Mouse (Mus musculus) testis, adult 2 months (tissue): ENCODE data around the gene Nacc1. TPM values are rescaled to one million over a fixed set of nuclear protein-coding genes. Genes with fewer than 3 reads are reported as not detected.

Experiments
- H3K27ac ChIP-seq: fragments of 200-500 bp; 2 replicates; pipeline ENCODE4 v1.5.1; 2012; ENCODE audit warnings: low read depth, low read length; ENCODE audit not compliant: control insufficient read depth, insufficient read depth
- H3K27me3 ChIP-seq: fragments of 200-500 bp; 2 replicates; pipeline ENCODE4 v1.6.1; 2012; ENCODE audit warnings: mild to moderate bottlenecking, low read length, moderate library complexity; ENCODE audit not compliant: control insufficient read depth, insufficient read depth
- H3K36me3 ChIP-seq: fragments of 200-500 bp; 2 replicates; pipeline ENCODE4 v1.6.1; 2012; ENCODE audit warnings: mild to moderate bottlenecking, low read length; ENCODE audit not compliant: control insufficient read depth, insufficient read depth
- H3K4me1 ChIP-seq: fragments of 200-500 bp; 2 replicates; pipeline ENCODE4 v1.6.1; 2012; ENCODE audit warnings: low read length; ENCODE audit not compliant: control insufficient read depth, insufficient read depth
- H3K4me3 ChIP-seq: fragments of 200-500 bp; 2 replicates; pipeline ENCODE4 v1.5.1; 2012; ENCODE audit warnings: low read depth, mild to moderate bottlenecking, low read length, moderate library complexity, mixed read lengths; ENCODE audit not compliant: control insufficient read depth
- CTCF ChIP-seq: fragments of 200-500 bp; IDR thresholded peaks from 2 replicates; pipeline ENCODE4 v1.5.1; 2012; ENCODE audit warnings: low read depth, mild to moderate bottlenecking, inconsistent platforms, low read length, moderate library complexity; ENCODE audit not compliant: control insufficient read depth, insufficient read depth, insufficient replicate concordance
- POLR2A ChIP-seq: fragments of 200-500 bp; IDR thresholded peaks from 2 replicates; pipeline ENCODE4 v1.6.1; 2012; ENCODE audit warnings: low read depth, mild to moderate bottlenecking, inconsistent platforms, low read length, moderate library complexity; ENCODE audit not compliant: control insufficient read depth
- polyA plus RNA-seq: library from polyadenylated mRNA; depleted of rRNA; stranded (reverse); fragments of >200 nt; gene quantifications from 2 replicates; pipeline ENCODE4 v1.2.3, GENCODE M21; 2012

Gene Nacc1
- polyA plus RNA-seq, 1 experiment: 27.5 TPM

DNA sequence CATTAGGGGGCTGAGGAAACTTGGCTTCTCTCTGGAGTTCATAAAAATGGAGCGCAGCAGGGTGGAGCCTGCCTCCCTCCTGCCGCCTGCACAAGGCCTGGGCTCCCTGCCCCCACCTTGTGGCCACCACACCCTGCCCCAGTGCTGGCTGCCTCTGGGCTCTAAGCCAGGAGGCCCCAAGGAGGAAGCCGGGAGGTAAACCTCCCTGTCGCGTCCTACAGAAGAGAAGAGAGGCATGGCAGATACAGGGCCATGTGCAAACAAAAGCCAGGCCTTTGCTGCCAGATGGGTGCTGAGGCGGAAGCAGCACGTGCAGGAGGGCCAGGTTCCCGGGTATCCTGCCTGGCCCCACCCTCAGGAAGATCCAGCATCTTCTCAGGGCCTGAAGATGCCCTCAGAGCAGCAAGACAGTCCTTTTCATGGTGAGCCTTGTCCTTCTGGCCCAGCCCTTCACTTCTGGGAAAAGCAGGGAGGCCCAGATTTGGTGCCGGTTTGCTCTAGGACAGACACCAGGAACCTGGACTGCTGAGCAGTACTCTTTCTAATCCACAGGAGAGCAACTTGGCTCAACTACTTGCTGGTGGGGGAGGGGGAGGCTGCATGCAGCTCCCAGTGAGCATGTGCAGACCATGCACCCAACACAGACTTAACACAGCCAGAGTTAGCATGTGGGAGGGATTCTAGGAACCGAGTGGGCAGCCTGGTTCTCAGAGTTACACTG, 35.3 kb upstream of the Nacc1 start, which contains the start of gene G430095P16Rik:
Gene G430095P16Rik (plus strand): TSS at position 158 of the 721 bp plus-strand sequence.
- Histone ChIP-seq H3K36me3 (no peaks in the 10 kb centered on the region), H3K27ac (peak within 1 kb of the TSS; percentile 51), H3K4me3 (no peak within 1 kb of the TSS), H3K4me1 (peaks cover 9% of the 10 kb centered on the region), H3K27me3 (no peaks in the 10 kb centered on the region)
- TF ChIP-seq CTCF (no peak), POLR2A (no peak)

DNA sequence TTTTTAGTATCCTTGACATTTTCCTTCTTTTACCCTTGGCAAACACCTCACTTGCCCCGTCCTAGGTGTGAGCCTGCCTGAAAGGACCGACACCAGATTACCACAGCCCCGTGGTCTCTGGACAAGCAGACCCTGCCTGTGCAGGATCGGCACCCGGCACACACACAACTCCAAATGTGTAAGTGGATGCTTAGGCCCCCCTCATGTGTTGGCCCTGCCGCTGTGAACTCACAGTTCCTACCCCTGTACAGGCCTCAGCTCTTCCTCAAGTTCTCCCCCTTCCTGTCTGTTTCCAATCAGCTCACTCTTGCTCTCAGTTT, 34.8 kb upstream of the Nacc1 start:
- Histone ChIP-seq H3K27ac (peak overlapping the region; percentile 51), H3K36me3 (no peaks in the 10 kb centered on the region), H3K27me3 (no peaks in the 10 kb centered on the region), H3K4me3 (no peak overlapping the region), H3K4me1 (peaks cover 9% of the 10 kb centered on the region)
- TF ChIP-seq CTCF (no peak), POLR2A (no peak)

DNA sequence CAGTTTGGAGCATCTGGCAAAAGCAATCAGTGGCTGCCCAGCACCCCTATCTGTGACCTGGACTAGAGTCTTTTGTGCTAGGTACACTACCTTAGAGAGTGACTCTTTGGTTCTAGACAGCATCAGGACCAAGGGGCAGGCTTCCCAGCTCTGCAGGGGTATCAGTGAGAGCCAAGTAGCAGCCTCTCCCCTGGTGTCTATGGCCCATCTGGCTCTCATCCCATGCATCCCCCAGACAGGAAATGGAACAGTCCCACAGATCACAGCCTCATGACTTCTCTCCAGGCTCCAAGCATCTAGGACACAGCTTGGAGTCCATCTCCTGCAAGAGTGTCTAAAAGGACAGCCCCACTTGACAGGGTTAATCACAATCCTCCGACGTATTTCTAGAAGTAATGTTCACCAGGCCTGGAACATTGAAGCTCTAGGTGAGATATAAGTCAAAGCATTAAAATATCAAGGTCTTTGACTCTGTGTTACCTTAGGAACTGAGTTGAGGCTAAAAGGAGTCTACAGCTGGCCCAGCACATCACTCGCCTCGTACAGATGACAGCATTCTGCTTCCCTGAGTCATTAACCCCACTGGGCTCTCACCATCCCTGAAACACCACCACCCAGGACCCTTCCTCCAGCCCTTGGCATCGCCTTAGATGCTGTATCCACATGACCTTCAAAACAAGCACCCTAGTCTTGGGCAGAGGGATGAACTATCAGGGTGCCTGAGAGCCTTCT, 31.5 kb upstream of the Nacc1 start:
- no peak overlapping the region for H3K27ac ChIP-seq
- no peaks in the 10 kb centered on the region for H3K36me3 ChIP-seq
- H3K4me1 ChIP-seq: peaks cover 12% of the 10 kb centered on the region
- H3K4me3 ChIP-seq: no peak overlapping the region
- no peak for TF ChIP-seq POLR2A
- TF ChIP-seq CTCF: no peak
- H3K27me3 ChIP-seq: no peaks in the 10 kb centered on the region

DNA sequence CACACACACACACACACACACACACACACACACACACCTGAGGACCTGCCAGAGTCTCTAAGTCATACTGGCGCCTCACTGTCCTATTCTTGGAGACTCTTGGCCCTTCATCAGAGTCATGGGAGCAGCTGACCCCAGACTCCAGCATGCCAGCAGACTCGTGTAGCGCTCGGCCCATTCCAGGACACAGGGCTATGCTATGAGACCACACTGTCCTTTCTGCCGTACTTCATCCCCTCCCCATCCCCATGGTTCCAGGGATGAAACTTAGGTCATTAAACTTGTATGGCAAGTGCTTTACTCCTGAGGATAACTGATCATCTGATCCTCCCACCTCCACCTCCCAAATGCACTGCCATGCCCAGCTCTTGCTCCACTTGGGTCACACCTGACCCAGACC, 30.8 kb upstream of the Nacc1 start:
- no peaks in the 10 kb centered on the region for H3K36me3 ChIP-seq
- H3K27me3 ChIP-seq: no peaks in the 10 kb centered on the region
- no peak overlapping the region for H3K27ac ChIP-seq
- TF ChIP-seq POLR2A: no peak
- TF ChIP-seq CTCF: no peak
- H3K4me1 ChIP-seq: peaks cover 9% of the 10 kb centered on the region
- H3K4me3 ChIP-seq: no peak overlapping the region

DNA sequence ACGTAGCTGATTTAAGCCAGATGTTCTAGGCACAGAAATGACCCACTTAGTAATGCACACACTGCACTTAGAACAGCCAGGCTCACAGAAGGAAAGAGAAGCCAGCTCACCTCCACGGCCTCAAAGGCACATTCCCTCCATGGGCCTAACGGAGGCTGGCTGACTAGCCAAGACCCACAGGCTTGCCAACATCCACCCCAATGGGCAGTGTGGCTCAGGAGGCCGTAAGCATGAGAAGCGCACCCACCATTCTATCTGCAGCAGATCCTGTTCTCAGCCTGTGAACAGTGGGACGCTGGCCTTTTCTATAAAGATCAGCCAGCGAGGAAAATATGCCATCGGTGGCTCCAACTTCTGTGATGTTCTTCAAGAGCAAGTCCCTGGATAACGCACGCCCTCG, 29.1 kb upstream of the Nacc1 start:
- no peak for TF ChIP-seq CTCF
- H3K27ac ChIP-seq: no peak overlapping the region
- no peaks in the 10 kb centered on the region for H3K36me3 ChIP-seq
- H3K4me3 ChIP-seq: no peak overlapping the region
- H3K4me1 ChIP-seq: peaks cover 3% of the 10 kb centered on the region; the same call in 1 of the 2 replicates
- no peaks in the 10 kb centered on the region for H3K27me3 ChIP-seq

DNA sequence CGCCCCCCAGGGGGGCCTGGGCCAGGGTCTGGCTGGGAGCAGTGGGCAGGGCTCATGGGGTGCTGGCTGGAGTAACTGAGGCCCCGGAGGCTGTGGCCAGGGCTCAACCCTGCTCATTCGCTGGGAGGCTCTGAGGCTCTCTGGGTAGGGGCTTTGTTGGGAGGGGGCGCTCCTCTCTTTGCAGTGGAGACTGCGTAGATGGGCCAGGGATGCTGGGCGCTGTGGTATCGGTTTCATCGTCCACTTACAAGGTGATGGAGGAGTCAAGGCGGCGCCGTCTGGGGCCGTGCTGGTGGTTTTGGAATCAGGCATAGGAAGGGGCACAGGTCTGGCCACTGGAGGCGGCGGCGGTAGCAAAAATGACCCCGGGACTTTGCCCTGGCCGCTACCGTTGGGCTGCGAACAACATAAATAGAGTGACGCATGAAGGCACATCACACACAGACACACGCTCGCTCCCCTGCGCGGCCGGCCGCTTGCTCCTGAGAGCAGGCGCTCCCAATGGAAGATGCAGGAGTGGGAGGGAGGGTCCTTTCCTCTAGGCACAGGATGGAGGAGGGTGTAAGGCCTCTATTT, 28.3 kb upstream of the Nacc1 start:
- Histone ChIP-seq H3K27me3 (no peaks in the 10 kb centered on the region), H3K4me3 (no peak overlapping the region), H3K27ac (no peak overlapping the region), H3K36me3 (no peaks in the 10 kb centered on the region), H3K4me1 (peaks cover 3% of the 10 kb centered on the region; the same call in 1 of the 2 replicates)
- TF ChIP-seq CTCF (no peak), POLR2A (no peak)

DNA sequence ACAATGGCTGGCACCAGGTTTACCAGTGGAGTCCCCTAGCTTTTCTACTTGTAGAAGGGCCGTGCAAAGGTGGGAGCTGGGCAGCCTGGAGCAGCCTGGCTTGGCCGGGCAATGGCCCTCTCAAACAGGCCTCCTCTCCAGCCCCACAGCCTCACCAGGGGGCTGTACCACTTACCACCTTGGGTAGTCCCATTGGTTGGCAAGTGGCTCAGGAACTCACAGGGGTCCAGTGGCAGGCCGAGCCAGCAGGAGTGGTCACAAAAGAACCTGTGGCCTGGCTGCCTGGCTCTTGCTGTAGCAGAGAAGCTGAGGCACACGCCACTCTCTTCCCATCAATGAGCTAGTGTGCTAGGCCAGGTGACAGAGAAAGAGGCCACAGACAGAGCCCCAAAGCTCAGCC, 26.5 kb upstream of the Nacc1 start:
- H3K27me3 ChIP-seq: no peaks in the 10 kb centered on the region
- peaks cover 3% of the 10 kb centered on the region; the same call in 1 of the 2 replicates for H3K4me1 ChIP-seq
- no peak overlapping the region for H3K27ac ChIP-seq
- TF ChIP-seq POLR2A (no peak), CTCF (no peak)
- H3K36me3 ChIP-seq: no peaks in the 10 kb centered on the region
- H3K4me3 ChIP-seq: no peak overlapping the region

DNA sequence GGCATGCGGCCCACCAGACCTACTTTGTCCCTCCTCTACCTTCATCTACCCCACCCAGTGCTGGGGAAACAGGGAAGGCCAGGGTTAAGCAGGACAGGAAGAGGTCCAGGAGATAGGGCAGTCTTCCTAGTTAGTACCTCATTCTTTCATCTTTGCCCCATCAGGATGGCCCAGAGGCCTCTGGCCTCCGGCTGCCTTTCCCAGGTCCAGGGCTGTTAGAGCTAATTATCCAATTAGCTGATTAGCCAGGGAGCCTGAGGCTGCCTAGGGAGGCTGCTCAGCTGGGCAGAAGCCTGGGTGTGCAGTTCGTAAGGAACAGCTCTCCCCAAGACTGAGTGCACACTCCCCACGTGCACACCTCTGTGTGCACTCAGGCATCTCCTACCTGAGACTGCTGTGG, 25.7 kb upstream of the Nacc1 start:
- Histone ChIP-seq H3K36me3 (no peaks in the 10 kb centered on the region), H3K4me1 (peaks cover 5% of the 10 kb centered on the region), H3K27me3 (no peaks in the 10 kb centered on the region), H3K4me3 (no peak overlapping the region), H3K27ac (no peak overlapping the region; the same call in 1 of the 2 replicates)
- TF ChIP-seq CTCF (no peak), POLR2A (no peak)
